ENCODE assay signal across 21 mouse cellular contexts in genomic region chr19:4430091-4430620, GRCm38 (mm10). TPM values are rescaled to one million over a fixed set of nuclear protein-coding genes. Genes with fewer than 3 reads are reported as not detected.
DNase-seq lines count a peak whose midpoint lies in the region; ATAC-seq and TF ChIP-seq lines count a peak whose summit lies in the region.
"Had no signal": no experiment of that assay in that cellular context is flagged by ENCODE, and none has a peak within 500 bp of the region (broad histone marks: within the 10 kb centered on the region; RNA-seq: fewer than 3 reads in every experiment).

No protein-coding gene starts in this region.

- TF ChIP-seq CTCF in lung, postnatal 0 days (IDR thresholded peaks at IDR 0.05), result no peak

- 82% methylated on average over 4 of the region's 4 CpGs for WGBS in lung, postnatal 0 days

- H3K27me3 ChIP-seq in lung, postnatal 0 days (replicated peaks; ENCODE audit: insufficient read depth, low read length), result no peaks in the 10 kb centered on the region
- H3K27me3 ChIP-seq: embryonic facial prominence, embryonic 12.5 days; forebrain, embryonic 13.5 days had no signal

- no peaks in the 10 kb centered on the region for H3K4me1 ChIP-seq in lung, postnatal 0 days (ENCODE audit: insufficient read depth, low read depth, low read length)
- H3K4me1 ChIP-seq: embryonic facial prominence, embryonic 12.5 days; forebrain, embryonic 13.5 days; hindbrain, embryonic 10.5 days had no signal

- no peak overlapping the region for H3K9ac ChIP-seq in lung, postnatal 0 days (replicated peaks; ENCODE audit: low read depth)
- H3K9ac ChIP-seq: embryonic facial prominence, embryonic 12.5 days; forebrain, embryonic 13.5 days; forebrain, postnatal 0 days; hindbrain, embryonic 14.5 days had no signal

- H3K4me2 ChIP-seq in lung, postnatal 0 days (replicated peaks; ENCODE audit: low read depth, low read length), result no peak overlapping the region
- H3K4me2 ChIP-seq: embryonic facial prominence, embryonic 12.5 days; forebrain, embryonic 13.5 days; heart, embryonic 11.5 days; hindbrain, embryonic 14.5 days had no signal

- H3K9me3 ChIP-seq in lung, postnatal 0 days (ENCODE audit: low read length), result no peaks in the 10 kb centered on the region
- H3K9me3 ChIP-seq: embryonic facial prominence, embryonic 12.5 days; forebrain, embryonic 13.5 days; G1E had no signal

- H3K4me3 ChIP-seq in lung, postnatal 0 days (ENCODE audit: low read depth, low read length), result no peak overlapping the region
- H3K4me3 ChIP-seq: embryonic facial prominence, embryonic 12.5 days; forebrain, embryonic 13.5 days; heart, adult 2 months; hindbrain, embryonic 10.5 days had no signal

- peak; percentile 51 for ATAC-seq in lung, postnatal 0 days
- ATAC-seq: CD4-positive, CD25-positive, alpha-beta regulatory T cell, adult 4 months; forebrain, embryonic 13.5 days; forebrain, postnatal 0 days; intestine, embryonic 16.5 days had no signal

- TF ChIP-seq EP300 in lung, postnatal 0 days (IDR thresholded peaks at IDR 0.05), result no peak

- peak overlapping the region; percentile 51; the same call in 1 of the 2 replicates for H3K27ac ChIP-seq in lung, postnatal 0 days (ENCODE audit: low read length)
- H3K27ac ChIP-seq: embryonic facial prominence, embryonic 12.5 days; forebrain, embryonic 13.5 days; heart, adult 2 months; hindbrain, embryonic 10.5 days; hindbrain, embryonic 14.5 days had no signal

- peaks cover 3% of the 10 kb centered on the region; the same call in 1 of the 2 replicates for H3K36me3 ChIP-seq in lung, postnatal 0 days (ENCODE audit: insufficient read depth, low read length)
- H3K36me3 ChIP-seq: G1E had no signal

- DNase-seq in adrenal gland, postnatal 36 days, result peak; percentile 53 to 62
- DNase-seq in adrenal gland, postnatal 14 days, result no peak
- no peak for DNase-seq in lung, postnatal 0 days (ENCODE audit: low spot score)
- DNase-seq in lung, postnatal 36 days, result no peak
- peak; percentile 79 for DNase-seq in NIH3T3 (ENCODE audit: low read depth)
- DNase-seq in gastrocnemius, adult 8-10 months (ENCODE audit: low spot score in 2 of 2), result no peak
- DNase-seq: B cell, adult 2 months; cerebellum, adult 18-20 months; cerebellum, adult 9-11 months; cerebellum, postnatal 36 days; forebrain, postnatal 0 days; heart, adult 2 months; kidney, adult 8-10 months had no signal

RNA-seq across cellular contexts. Expression of gene Rhod, which starts 9.1 kb away (rescaled TPM):
- total RNA-seq in adrenal gland, postnatal 36 days (2021), result 10 to 100 TPM; 25.8 to 26.8 TPM
- total RNA-seq in adrenal gland, postnatal 14 days (2021), result 14.1 and 17.3 TPM in 2 replicates
- 25.0 and 25.1 TPM in 2 replicates for polyA plus RNA-seq in lung, postnatal 0 days (2015; fragmentation: Nextera tagmentation; extraction: Ambion mirVana)
- under 1 TPM; 0.39 to 0.64 (median 0.55) TPM for total RNA-seq in gastrocnemius, adult 8-10 months (2022)

RNA-seq across cellular contexts. Expression of gene Kdm2a, which starts 32.1 kb away (rescaled TPM):
- 100 to 1,000 TPM in 1 of 2 experiments, 10 to 100 TPM in 1; 86.7 to 107 TPM for total RNA-seq in adrenal gland, postnatal 36 days (2021)
- 96.2 and 111 TPM in 2 replicates for total RNA-seq in adrenal gland, postnatal 14 days (2021)
- polyA plus RNA-seq in lung, postnatal 0 days (2015; fragmentation: Nextera tagmentation; extraction: Ambion mirVana), result 16.5 and 18.5 TPM in 2 replicates
- 10 to 100 TPM; 30.2 to 37.7 (median 37.2) TPM for total RNA-seq in gastrocnemius, adult 8-10 months (2022)

RNA-seq across cellular contexts. Expression of gene Syt12, which starts 47.1 kb away (rescaled TPM):
- 10 to 100 TPM; 66.1 to 69.9 TPM for total RNA-seq in adrenal gland, postnatal 36 days (2021)
- total RNA-seq in adrenal gland, postnatal 14 days (2021), result 35.0 and 41.1 TPM in 2 replicates
- 1.0 and 1.3 TPM in 2 replicates for polyA plus RNA-seq in lung, postnatal 0 days (2015; fragmentation: Nextera tagmentation; extraction: Ambion mirVana)
- total RNA-seq in gastrocnemius, adult 8-10 months (2022), result 1 to 10 TPM; 1.8 to 4.7 (median 2.2) TPM
- polyA plus RNA-seq: CD4-positive, CD25-positive, alpha-beta regulatory T cell, adult 4 months; G1E had no signal

Comparison
In these comparisons a context has a peak if more than half of its experiments do, and no peak if none do; other contexts are left out.
1. DNase-seq: peak in adrenal gland, postnatal 36 days (2 of 2) and NIH3T3 (single experiment); none in adrenal gland, postnatal 14 days (single experiment), lung, postnatal 0 days (single experiment), lung, postnatal 36 days (single experiment) and gastrocnemius, adult 8-10 months (0 of 2).